Mouse (Mus musculus) embryo, embryonic 10 days (tissue): ENCODE results near the gene Fbf1.

Experiments
- DNase-seq: peaks from one replicate; pipeline ENCODE4 v3.0.0-alpha.2; 2015; ENCODE audit warnings: low spot score

Fbf1 gene

DNA sequence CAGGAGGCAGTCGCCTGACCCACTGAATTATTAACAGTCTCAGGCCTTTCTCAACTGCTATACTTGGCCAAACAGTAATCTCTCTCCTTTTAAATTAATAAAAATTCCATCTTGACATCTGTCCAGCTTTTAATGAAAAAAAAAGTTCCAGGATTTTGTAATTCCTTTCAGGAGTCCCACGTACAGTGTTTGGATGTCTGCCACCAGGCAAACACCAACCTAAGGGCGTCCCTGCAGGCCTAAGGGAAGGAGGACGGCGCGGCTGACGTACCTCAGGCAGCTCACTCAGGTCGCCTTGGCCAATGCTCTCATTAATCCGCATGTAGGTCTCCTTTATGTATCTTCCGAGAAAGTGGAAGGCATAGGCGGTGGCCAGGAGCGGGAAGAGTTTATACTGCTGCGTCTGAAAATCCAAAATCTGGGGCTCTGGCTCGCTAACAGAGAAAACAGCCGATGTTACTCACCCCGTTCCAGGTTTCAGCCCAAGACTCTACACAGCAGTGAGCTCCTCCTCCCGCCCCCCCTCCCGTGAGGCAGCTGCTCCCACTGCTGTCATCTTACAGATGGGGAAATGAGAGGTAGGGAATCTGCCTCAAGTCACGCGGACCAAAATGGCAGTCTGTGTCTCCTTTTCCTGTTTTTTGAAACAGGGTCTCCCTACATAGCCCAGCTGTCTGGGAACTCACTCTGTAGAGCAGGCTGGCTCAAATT lies 10.6 kb upstream of the Fbf1 start:
- no peak for DNase-seq

- no peak for DNase-seq
Observed at GRCm38 (mm10) chr11:116176010-116176409, 8.0 kb upstream of the Fbf1 start.

DNA sequence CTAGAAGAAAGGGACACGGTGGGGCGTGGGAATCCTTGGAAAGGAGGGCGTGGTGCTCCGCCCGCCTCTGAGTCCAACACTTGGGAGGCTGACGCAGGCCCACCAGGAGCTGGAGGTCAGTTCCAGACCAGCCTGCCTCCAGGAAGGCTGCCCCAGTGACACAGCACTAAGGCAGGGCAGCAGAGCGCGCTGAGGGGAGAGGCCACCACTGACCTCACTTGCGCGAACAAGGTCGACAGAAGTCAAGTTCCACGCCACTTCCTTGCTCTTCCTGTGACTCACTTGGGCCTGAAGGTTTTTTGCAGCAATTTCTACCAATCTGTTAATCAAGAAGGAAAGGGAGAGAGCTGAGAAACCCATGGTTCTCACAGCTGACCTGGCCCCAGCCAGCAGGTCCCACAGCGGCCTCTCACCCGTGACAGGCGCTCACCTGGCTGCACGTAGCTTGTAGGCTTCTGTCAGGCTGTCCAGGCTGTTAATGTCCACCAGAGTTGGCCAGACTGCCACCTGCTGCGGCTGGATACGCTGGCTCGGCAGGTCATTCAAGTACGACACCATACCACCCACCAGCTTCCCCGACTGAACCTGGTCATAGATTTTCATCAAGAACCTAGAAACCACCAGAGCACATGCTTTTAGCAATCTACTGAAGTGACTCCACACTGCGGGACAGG lies 6.9 kb upstream of the Fbf1 start:
- no peak for DNase-seq

- no peak for DNase-seq
Observed at GRCm38 (mm10) chr11:116171959-116172358, 4.0 kb upstream of the Fbf1 start.

- no peak for DNase-seq
Observed at GRCm38 (mm10) chr11:116170003-116170800, 2.2 kb upstream of the Fbf1 start.

DNA sequence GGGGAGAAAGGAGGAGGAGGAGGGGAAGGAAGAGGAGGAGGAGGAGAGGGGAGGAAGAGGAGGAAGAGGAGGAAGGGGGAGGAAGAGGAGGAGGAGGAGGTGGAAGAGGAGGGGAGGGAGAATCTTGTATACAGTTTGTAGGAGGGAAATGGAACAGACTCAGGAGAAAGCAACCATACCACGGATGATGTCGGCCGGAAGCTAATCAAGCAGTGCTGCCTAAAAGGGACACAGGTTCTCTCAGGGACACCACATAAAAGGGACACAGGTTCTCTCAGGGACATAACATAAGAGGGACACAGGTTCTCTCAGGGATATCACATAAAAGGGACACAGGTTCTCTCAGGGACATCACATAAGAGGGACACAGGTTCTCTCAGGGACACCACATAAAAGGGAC lies 1.2 kb upstream of the Fbf1 start:
- no peak for DNase-seq

DNA sequence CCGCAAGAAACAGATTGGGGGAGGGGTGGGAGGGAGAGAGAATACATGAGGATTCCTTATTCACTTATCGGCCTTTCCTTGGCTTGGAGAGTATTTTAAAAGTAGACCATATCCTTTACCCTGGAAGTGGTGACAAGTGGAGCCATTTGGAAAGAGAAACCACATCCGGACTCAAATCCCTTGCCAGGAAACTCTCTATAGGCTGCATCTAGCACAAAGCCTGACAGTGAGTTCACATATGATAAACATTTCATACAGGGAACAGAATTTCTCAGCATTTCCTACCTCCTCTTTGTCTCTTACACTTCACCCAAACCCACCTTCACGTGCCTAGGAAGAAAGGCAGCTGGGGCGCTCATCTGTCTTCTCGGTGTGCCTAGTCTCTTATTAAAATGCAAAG lies 734 bp downstream of the Fbf1 start:
- peak; percentile 27 for DNase-seq

DNA sequence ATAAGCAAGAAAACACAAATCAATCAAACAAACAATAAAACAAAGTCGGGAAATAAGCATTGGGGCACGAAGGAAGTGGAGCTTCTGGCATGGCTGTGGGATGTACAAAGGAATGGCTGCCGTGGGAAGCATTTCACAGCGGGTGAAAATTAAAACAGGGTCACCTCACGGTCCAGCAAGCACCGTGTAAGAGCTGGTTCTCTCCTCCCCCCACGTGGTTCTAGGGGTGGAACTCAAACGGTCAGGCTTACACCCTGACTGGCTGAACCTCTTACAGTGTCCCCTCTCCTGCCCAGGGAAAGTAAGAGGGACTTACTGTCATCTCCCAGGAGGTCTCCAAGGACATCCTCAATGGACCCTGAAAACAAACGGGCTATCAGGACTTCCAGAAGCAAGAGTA lies 5.0 kb downstream of the Fbf1 start:
- DNase-seq: no peak

DNA sequence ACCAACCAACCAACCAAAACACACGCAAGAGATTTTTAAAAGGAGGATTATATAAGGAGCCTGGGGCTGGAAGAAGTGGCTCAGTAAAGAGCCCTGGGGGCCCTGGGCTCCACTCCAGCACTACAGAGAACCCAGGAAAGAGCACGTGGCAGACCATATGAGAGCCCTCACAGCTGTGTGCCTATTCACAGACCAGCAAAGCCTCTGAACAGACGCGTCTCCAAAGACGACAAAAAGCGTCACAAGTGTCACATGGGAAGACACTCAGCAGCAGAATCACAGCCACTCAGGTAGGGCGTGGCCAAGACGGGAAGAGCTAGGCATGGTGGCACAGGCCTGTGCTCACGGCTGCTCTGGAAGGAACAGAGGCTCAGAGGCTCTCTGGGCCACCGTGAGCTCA lies 5.8 kb downstream of the Fbf1 start:
- DNase-seq: no peak

DNA sequence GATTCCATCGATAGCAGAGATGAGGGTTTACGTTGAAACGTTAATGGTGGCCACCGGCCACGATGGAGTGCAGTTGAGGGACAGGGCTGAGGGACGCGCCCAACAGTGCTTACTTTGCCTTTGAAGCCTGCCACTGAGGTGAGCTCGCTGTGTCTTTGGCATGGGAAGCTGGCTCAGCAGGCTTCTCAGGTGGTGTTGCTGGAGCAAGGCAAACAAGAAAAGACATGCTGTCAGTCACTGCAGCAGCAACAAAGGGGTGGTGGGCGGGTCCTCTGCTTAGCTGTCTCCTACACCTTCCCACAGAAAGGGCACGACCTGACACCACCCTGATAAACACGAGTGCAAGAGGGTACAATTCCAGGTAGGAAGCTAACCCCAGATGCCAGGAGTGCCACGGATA lies 6.7 kb downstream of the Fbf1 start:
- DNase-seq: no peak

GRCm38 (mm10) chr11:116150960-116151359 lies 17.0 kb downstream of the Fbf1 start:
- DNase-seq: no peak

GRCm38 (mm10) chr11:116149341-116149740 lies 18.6 kb downstream of the Fbf1 start:
- DNase-seq: no peak

DNA sequence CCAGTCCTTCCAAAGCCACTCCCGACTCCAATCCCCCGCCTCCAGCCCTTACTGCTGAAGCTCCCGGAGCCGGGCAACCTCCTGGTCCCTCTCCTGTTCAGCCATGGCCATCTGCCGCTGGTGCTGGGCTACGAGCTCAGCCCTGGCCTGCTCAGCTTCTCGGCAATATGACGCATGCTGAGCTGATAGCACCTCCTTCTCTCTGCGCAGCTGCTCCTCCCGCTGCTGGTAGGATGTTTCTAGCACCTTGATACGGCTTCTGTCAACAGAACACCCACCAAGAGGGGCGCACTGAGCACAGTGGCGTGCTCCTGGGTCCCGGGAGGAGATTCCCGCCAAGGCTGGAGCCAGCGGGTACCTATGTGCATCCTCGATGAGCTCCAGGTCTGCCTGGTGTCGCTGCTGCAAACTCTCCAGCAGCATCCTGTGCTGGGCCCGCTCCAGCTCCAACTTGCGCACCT lies 19.2 kb downstream of the Fbf1 start:
- no peak for DNase-seq

DNA sequence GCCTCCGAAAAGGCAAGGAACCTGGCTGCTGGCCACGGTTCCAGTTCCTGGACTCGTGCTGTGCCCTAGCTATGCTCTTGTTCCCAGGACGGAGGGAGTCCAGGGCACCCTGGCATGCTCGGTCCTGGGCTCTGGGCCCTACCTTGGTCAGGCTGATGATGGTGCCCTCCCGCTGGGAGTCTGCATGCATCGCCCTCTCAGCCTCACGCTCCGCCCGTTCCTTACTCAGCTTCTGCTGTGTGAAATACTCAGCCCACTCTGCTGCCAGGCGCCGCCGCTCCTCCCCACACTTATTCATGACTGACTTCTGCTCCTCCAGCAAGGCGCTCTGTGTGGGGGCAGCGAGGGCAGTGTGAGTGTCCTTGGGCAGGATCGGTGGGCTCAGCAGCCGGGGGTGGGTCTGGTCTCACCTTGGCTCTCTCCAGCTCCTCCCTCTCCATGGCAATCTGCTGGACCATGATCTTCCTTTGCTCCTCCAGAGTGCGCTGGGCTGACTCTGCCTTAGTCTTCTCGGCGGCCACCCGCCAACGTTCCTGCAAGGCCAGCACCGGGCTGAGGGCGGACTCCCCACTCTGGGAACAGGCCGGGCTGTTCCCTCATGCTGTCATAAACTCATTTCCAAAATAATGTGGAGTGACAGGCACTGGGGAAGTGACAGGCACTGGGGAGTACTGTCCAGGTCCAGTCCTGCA lies 21.5 kb downstream of the Fbf1 start:
- no peak for DNase-seq

GRCm38 (mm10) chr11:116145481-116146293 lies 22.3 kb downstream of the Fbf1 start:
- no peak for DNase-seq

- no peak for DNase-seq
Observed at GRCm38 (mm10) chr11:116143468-116143867, 24.5 kb downstream of the Fbf1 start.

DNA sequence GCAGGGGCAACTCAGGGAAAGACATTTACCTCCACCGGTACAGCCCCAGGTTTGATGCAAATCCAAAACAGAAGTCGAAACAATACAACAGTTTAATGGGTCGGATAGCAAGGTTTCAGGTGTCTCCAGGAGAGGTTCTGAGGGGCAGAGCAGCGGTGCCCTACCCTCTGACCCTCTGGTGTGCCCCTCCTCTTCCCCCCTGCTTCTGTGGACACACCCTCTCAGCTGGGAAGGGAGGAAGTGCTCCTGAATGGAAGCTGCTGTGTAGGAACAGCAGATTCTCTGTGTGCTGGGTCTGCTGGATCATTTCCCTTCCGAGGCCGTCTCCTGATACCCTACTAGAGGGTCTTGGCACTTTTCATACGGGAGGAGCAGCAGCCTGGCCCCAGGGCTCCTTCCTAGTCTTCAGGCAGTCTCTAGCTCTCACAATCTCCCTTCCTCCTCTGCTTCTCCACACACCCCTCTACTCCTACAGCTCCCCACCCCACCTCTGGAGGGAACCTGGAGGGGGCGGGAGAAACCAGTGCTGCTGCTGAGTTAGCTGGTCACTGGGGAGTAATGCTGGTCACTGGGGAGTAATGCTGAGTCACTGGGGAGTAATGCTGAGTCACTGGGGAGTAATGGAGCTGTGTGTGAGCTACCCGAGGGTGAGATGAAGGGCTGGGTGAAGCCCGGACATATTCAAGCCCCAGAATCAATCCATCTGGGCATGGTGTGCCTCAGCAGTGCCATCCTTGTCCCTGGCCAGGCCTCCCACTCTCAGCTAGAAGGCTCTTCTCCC lies 25.6 kb downstream of the Fbf1 start:
- no peak for DNase-seq

- DNase-seq: peak; percentile 98
Observed at GRCm38 (mm10) chr11:116138468-116139138, 29.4 kb downstream of the Fbf1 start, which contains the start of gene Mrpl38. Mrpl38 (minus strand) TSS chr11:116138868.

- DNase-seq: no peak
Observed at GRCm38 (mm10) chr11:116138096-116138467, 29.9 kb downstream of the Fbf1 start.

DNA sequence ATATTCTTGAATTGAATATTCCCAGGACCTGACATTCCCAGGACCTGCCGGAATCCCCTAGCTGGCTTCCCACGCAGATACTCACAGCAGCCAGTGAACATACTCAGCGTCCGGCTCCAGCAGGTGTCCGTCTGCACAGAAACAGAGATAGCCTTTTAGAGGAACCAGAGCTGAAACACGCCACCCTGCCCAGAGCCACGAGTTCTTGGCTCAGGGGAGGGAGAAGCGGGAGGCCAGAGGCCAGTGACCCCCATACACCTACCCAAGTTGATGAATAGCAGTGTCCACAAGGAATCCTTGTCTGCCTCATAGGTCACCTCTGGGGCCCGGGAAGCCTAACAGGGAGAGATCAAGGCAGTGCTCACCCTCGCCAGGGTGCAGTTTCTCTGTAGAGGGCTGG lies 33.8 kb downstream of the Fbf1 start:
- no peak for DNase-seq
